Mouse (Mus musculus): ENCODE measurements around the gene Nav2. TPM values are rescaled to one million over a fixed set of nuclear protein-coding genes. Genes with fewer than 3 reads are reported as not detected.

Gene Nav2
- polyA plus RNA-seq, 1 experiment = 28.3 TPM

DNA sequence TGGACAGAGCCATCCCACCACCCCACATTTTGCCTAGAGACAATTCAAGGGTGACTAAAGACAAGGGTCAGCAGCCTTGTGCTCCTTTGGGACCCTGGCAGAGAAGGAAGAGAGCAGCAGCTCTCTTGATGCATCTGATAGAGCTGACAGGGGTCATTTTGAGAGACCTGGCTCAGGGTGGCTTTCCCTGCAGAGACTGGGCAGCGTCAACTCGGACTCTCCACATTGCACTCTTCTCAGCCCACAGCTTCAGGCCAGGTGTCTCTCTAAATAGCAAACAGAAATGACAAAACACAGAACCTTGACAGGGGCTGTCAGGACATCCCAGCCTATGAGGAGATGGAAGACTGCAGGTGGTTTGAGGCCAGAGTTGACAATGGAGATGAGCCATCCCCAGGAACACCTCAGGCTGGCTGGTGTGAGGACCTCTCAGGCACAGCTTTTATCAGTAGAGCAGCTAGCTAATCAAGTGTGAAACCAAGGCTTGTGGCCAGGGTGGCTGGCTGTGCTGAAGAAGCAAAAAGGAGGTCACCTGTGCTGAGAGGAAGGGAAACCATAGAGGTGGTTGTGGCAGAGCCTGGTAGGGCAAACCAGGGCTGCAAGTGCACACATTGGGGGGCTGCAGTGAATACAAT lies 283.7 kb downstream of the Nav2 start:
- DNase-seq (ENCODE audit: low read depth) = no peak

DNA sequence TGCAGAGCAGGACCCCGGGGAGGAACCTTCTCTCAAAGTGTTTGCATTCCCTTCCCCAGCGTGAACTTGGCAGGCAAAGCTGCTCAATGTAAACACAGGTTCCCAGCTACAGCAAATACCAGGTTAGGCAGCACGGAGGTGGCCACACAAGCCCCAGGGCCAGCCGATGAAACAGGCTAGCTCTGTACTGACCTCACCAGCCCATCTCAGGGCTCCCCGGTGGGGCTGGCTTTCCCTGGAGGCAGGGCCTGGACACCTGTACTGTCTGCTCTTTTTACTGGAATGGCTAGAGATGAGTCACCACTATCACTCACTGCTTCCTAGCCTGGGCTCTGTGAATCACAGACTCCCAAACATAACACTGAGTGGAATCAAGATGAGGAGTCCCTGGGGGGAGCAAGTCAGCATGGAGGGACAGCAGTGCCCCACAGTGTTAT lies 287.2 kb downstream of the Nav2 start:
- no peak for DNase-seq (ENCODE audit: low read depth)
- no peak for TF ChIP-seq POLR2A (IDR thresholded peaks at IDR 0.05; ENCODE audit: borderline replicate concordance, extremely low read depth, insufficient read depth, insufficient read length, poor library complexity, severe bottlenecking)
- TF ChIP-seq CTCF (IDR thresholded peaks at IDR 0.05; ENCODE audit: borderline replicate concordance, extremely low read depth, insufficient read depth, insufficient read length) = no peak

More for the DNA sequence above, 283.7 kb downstream of the Nav2 start:
- TF ChIP-seq POLR2A (IDR thresholded peaks at IDR 0.05; ENCODE audit: borderline replicate concordance, extremely low read depth, insufficient read depth, insufficient read length, poor library complexity, severe bottlenecking) = no peak
- TF ChIP-seq CTCF (IDR thresholded peaks at IDR 0.05; ENCODE audit: borderline replicate concordance, extremely low read depth, insufficient read depth, insufficient read length) = no peak

DNA sequence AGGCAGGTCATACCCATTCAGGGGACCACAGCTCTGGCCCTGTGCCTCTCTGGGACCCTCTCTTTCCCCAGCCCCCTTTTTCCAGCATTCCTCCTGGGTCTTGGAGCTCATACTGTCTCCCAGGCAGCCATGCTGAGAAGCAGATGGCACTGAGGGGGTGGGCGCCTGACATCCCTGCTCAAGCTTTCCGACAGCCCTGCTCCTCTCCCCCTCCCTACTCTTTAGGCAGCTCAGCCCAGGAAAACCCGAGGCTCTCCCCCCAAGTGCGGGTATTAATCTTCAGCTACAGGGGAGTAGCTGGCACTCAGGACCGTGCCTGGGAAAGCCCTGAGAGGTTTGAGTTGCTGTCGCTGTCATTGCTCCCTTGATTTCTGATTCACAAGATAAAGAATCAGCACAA lies 290.9 kb downstream of the Nav2 start:
- no peak for TF ChIP-seq CTCF (IDR thresholded peaks at IDR 0.05; ENCODE audit: borderline replicate concordance, extremely low read depth, insufficient read depth, insufficient read length)
- TF ChIP-seq POLR2A (IDR thresholded peaks at IDR 0.05; ENCODE audit: borderline replicate concordance, extremely low read depth, insufficient read depth, insufficient read length, poor library complexity, severe bottlenecking) = no peak
- DNase-seq (ENCODE audit: low read depth) = peak; percentile 88

DNA sequence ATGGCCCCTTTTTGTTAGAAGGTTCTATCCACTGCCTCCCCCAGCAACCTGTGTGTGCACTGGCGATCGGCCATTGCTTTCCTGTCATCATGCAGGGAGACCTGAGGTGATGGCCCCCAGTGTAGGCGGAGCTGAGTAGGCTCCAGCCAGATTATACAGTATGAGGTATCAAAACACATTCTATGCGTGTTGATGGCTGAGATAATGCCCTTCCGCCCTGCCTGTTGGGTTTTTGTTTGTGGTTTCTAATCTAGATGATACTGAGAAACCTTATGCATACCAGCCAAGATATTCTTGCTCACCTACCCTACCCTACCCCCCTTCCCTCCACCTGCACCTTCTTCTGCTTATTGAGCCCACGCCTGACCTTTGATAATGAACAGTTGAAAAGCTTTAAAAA lies 291.8 kb downstream of the Nav2 start:
- DNase-seq (ENCODE audit: low read depth) = no peak
- TF ChIP-seq CTCF (IDR thresholded peaks at IDR 0.05; ENCODE audit: borderline replicate concordance, extremely low read depth, insufficient read depth, insufficient read length) (no peak), POLR2A (IDR thresholded peaks at IDR 0.05; ENCODE audit: borderline replicate concordance, extremely low read depth, insufficient read depth, insufficient read length, poor library complexity, severe bottlenecking) (no peak)

DNA sequence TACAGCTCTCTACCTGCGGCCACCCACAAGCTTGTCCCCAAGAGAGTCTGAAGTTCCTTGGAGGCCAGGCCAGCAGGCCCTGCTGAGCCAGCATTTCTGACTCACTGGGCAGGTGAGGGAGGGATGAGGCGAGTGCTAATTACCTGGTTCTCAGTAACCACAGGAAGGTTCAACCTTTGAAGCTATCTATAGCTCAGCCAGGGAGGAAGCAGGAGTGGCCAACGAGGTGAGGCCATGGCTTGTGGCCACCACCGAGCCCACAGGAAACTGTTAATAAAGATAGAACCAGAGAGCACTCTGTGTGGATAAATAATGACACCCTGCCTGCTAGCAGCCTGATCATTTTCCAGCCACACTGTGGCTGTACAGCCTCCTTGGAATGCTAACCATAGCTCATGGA lies 294.5 kb downstream of the Nav2 start:
- TF ChIP-seq CTCF (IDR thresholded peaks at IDR 0.05; ENCODE audit: borderline replicate concordance, extremely low read depth, insufficient read depth, insufficient read length) = no peak
- no peak for TF ChIP-seq POLR2A (IDR thresholded peaks at IDR 0.05; ENCODE audit: borderline replicate concordance, extremely low read depth, insufficient read depth, insufficient read length, poor library complexity, severe bottlenecking)
- DNase-seq (ENCODE audit: low read depth) = no peak

DNA sequence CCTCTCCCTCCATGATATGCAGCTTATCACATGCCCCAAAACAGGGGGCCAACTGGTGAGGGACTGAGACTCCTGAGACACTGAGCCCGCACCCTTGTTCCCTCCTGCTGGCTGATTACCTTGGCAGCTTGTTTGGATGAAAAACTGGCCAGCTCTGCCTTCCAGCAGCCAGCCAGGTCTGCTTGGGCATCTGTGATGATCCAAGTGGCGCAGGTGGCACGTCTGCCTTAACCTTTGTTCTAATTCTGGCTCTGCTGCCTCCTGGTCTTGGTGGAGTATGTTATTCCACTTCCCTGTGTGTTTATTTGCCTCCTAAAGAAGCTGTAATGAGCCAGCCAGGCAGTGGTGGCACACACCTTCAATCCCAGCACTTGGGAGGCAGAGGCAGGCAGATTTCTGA lies 296.3 kb downstream of the Nav2 start:
- no peak for TF ChIP-seq POLR2A (IDR thresholded peaks at IDR 0.05; ENCODE audit: borderline replicate concordance, extremely low read depth, insufficient read depth, insufficient read length, poor library complexity, severe bottlenecking)
- no peak for TF ChIP-seq CTCF (IDR thresholded peaks at IDR 0.05; ENCODE audit: borderline replicate concordance, extremely low read depth, insufficient read depth, insufficient read length)
- no peak for DNase-seq (ENCODE audit: low read depth)

DNA sequence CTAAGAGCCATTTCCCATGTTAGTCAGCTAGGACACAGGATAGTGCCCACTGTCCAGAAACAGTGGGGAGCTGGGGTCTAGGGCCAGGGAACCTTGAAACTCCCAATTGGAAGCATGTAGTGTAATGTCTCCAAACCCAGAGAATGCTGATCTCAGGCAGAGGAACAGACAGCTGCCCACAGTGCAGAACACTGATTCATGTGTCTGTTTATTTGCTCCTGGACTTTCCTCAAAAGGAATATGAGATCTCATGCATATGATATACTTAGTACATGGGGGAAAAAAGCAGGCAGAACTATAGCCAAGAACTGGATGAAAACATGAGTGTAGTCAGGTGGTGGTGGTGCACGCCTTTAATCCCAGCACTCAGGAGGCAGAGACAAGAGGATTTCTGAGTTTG lies 297.0 kb downstream of the Nav2 start:
- no peak for DNase-seq (ENCODE audit: low read depth)
- TF ChIP-seq POLR2A (IDR thresholded peaks at IDR 0.05; ENCODE audit: borderline replicate concordance, extremely low read depth, insufficient read depth, insufficient read length, poor library complexity, severe bottlenecking) (no peak), CTCF (IDR thresholded peaks at IDR 0.05; ENCODE audit: borderline replicate concordance, extremely low read depth, insufficient read depth, insufficient read length) (no peak)

DNA sequence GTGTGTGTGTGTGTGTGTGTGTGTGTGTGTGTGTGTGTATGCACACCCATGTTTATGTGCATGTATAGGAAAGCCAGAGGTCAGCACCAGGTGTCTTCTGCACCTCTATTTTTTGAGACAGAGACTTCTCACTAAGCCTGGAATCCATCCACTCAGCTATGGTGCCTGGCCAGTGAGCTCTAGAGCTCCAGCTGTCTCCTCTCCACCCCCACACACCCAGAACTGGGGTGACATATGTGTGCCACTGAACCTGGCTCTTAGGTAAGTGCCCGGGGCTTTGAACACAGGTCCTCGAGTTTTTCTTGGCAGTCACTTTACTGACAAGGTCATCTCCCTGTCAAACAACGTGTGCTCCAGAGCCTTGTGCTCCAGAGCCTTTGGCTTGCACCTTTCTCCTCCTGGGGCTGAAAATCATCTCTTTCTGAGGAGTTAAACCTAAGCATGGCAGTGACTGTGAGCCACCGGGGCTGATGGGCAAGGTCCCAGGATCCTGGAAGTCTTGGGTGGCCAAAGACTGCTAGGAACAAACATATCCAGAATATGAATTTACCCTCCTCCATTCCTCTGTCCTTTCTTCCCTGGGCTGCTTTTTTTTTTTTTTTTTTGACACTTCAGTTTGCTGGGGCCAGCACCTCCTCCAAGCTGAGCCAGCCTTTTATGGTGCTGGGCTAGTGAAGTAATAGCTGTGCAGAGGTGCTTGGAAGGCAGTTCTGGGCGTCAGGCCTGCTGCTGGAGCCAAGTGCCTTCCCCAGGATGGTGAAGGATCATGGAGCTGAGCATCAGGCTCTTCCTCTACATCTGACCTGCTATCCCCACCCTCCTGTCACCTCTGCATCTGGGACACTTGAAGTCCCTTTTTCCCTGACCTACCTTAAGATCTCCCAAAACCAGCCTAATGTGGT lies 298.5 kb downstream of the Nav2 start:
- DNase-seq (ENCODE audit: low read depth) = no peak
- no peak for TF ChIP-seq CTCF (IDR thresholded peaks at IDR 0.05; ENCODE audit: borderline replicate concordance, extremely low read depth, insufficient read depth, insufficient read length)
- no peak for TF ChIP-seq POLR2A (IDR thresholded peaks at IDR 0.05; ENCODE audit: borderline replicate concordance, extremely low read depth, insufficient read depth, insufficient read length, poor library complexity, severe bottlenecking)

DNA sequence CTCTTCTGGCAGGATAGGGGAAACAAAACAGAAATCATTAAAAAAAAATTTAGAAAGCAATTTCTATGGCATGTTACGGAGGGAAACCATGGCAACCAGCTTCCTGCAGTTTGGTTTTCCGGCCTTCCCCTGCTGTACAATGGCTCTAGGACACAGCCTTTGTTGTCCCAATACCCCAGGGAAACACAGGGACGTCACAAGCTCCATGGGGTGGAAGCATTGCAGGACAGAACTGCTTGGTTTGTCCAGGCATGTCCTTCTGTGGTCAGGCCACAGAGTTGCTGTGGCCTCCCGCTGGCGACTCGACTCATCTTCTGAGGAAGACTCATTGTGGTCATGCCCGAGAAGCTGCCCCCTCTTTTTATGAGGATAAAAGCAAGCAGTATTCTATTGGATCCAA lies 301.0 kb downstream of the Nav2 start:
- peak; percentile 45 for DNase-seq (ENCODE audit: low read depth)
- TF ChIP-seq CTCF (IDR thresholded peaks at IDR 0.05; ENCODE audit: borderline replicate concordance, extremely low read depth, insufficient read depth, insufficient read length) (no peak), POLR2A (IDR thresholded peaks at IDR 0.05; ENCODE audit: borderline replicate concordance, extremely low read depth, insufficient read depth, insufficient read length, poor library complexity, severe bottlenecking) (no peak)

DNA sequence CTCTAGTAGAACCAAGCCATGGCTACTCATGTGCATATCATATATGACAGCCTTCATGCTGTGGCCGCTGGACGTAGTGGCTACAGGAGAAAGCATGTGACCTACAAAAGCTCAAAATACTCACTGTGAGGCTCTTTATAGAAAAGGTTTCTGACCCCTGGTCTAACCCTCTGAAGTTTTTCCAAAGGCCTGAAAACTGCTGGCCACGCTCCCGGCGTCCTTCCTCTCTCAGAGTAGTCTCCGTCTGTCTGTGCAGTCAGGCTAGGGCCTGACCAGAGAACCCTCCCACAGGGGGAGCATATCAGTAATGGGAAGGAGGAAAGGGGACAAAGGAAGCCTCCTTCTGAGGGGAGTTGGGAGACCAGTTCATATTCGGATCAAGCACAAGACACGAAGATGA lies 302.2 kb downstream of the Nav2 start:
- TF ChIP-seq CTCF (IDR thresholded peaks at IDR 0.05; ENCODE audit: borderline replicate concordance, extremely low read depth, insufficient read depth, insufficient read length) (no peak), POLR2A (IDR thresholded peaks at IDR 0.05; ENCODE audit: borderline replicate concordance, extremely low read depth, insufficient read depth, insufficient read length, poor library complexity, severe bottlenecking) (no peak)
- no peak for DNase-seq (ENCODE audit: low read depth)

DNA sequence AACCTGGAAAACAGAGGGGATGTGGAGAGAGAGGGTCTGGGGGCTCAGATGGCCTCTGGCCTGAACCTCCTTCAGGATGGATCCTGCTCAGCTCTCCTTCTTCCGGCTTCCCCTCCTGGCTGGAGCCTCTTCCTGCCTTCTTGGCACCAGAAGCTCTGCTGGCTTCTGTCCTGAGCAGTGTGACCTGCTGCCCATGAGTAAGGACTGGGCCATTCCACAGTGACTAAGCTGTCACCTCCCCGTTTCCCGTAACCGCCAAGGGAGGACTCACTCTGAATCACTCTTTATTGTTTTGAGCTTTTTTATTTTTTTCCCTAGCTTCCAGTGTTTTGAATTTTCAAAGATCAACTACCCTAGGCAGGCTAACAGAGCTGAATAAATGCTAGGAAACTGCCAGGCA lies 304.5 kb downstream of the Nav2 start:
- no peak for DNase-seq (ENCODE audit: low read depth)
- TF ChIP-seq CTCF (IDR thresholded peaks at IDR 0.05; ENCODE audit: borderline replicate concordance, extremely low read depth, insufficient read depth, insufficient read length) = no peak
- TF ChIP-seq POLR2A (IDR thresholded peaks at IDR 0.05; ENCODE audit: borderline replicate concordance, extremely low read depth, insufficient read depth, insufficient read length, poor library complexity, severe bottlenecking) = no peak
